Mouse (Mus musculus) c-Kit-positive CD71-positive TER-119-positive erythroid progenitor cells, embryonic 14.5 days (primary cell): ENCODE measurements around the gene Lrrc4c.

ENCODE experiments used
- DNase-seq: peaks from one replicate; pipeline ENCODE4 v3.0.0-alpha.2; 2013; ENCODE audit warnings: low spot score

Gene Lrrc4c

GRCm38 (mm10) chr2:97478175-97478924 is 1160.4 kb downstream of the Lrrc4c start:
- no peak for DNase-seq

- DNase-seq = no peak
Measured at GRCm38 (mm10) chr2:97478925-97479298, 1160.9 kb downstream of the Lrrc4c start.

GRCm38 (mm10) chr2:97484990-97485389 is 1167.0 kb downstream of the Lrrc4c start:
- no peak for DNase-seq

GRCm38 (mm10) chr2:97485609-97486008 is 1167.6 kb downstream of the Lrrc4c start:
- no peak for DNase-seq

- DNase-seq = no peak
Measured at GRCm38 (mm10) chr2:97487567-97487966, 1169.6 kb downstream of the Lrrc4c start.

GRCm38 (mm10) chr2:97497069-97497468 is 1179.1 kb downstream of the Lrrc4c start:
- DNase-seq = no peak

- no peak for DNase-seq
Measured at GRCm38 (mm10) chr2:97502501-97502900, 1184.5 kb downstream of the Lrrc4c start.

- DNase-seq = no peak
Measured at GRCm38 (mm10) chr2:97504902-97505301, 1186.9 kb downstream of the Lrrc4c start.

GRCm38 (mm10) chr2:97524256-97524922 is 1206.4 kb downstream of the Lrrc4c start:
- DNase-seq = no peak

GRCm38 (mm10) chr2:97525107-97525506 is 1207.1 kb downstream of the Lrrc4c start:
- DNase-seq = no peak

- no peak for DNase-seq
Measured at GRCm38 (mm10) chr2:97530622-97531021, 1212.7 kb downstream of the Lrrc4c start.

- no peak for DNase-seq
Measured at GRCm38 (mm10) chr2:97543691-97544672, 1226.0 kb downstream of the Lrrc4c start.

- no peak for DNase-seq
Measured at GRCm38 (mm10) chr2:97544673-97545071, 1226.7 kb downstream of the Lrrc4c start.

GRCm38 (mm10) chr2:97545946-97546345 is 1228.0 kb downstream of the Lrrc4c start:
- DNase-seq = no peak

- DNase-seq = no peak
Measured at GRCm38 (mm10) chr2:97564509-97564908, 1246.5 kb downstream of the Lrrc4c start.

GRCm38 (mm10) chr2:97568954-97569353 is 1251.0 kb downstream of the Lrrc4c start:
- no peak for DNase-seq

- DNase-seq = no peak
Measured at GRCm38 (mm10) chr2:97574921-97575320, 1257.0 kb downstream of the Lrrc4c start.

GRCm38 (mm10) chr2:97581132-97581531 is 1263.2 kb downstream of the Lrrc4c start:
- no peak for DNase-seq

- DNase-seq = no peak
Measured at GRCm38 (mm10) chr2:97586322-97586721, 1268.4 kb downstream of the Lrrc4c start.

GRCm38 (mm10) chr2:97590563-97590962 is 1272.6 kb downstream of the Lrrc4c start:
- DNase-seq = no peak

- no peak for DNase-seq
Measured at GRCm38 (mm10) chr2:97604182-97604581, 1286.2 kb downstream of the Lrrc4c start.

- DNase-seq = no peak
Measured at GRCm38 (mm10) chr2:97604688-97605215, 1286.8 kb downstream of the Lrrc4c start.
